Mouse (Mus musculus) hindbrain, embryonic 16.5 days (tissue): ENCODE measurements around the gene Parp1. TPM values are rescaled to one million over a fixed set of nuclear protein-coding genes. Genes with fewer than 3 reads are reported as not detected.
A peak's percentile ranks its signal among the peaks of the same experiment; 100 is the strongest.
"Not testable (repeated sequence)": the region's sequence is repeated elsewhere in the genome, so short reads cannot be mapped to it uniquely, and the experiment has no call there.

Experiments
- ATAC-seq: fragments of 200-750 bp; cut with Nextera tagmentation; 2 replicates; pipeline ENCODE4 v1.8.0; 2017; ENCODE audit warnings: moderate TSS enrichment, moderate library complexity
- H3K27ac ChIP-seq: fragments of 300-500 bp; sonication (generic); 2 replicates; pipeline ENCODE4 v1.5.1; 2014; ENCODE audit warnings: low read depth, mild to moderate bottlenecking, control low read depth, low read length, moderate library complexity
- H3K27me3 ChIP-seq: fragments of 300-500 bp; sonication (generic); replicated peaks from 2 replicates; pipeline ENCODE4 v1.6.1; 2014; ENCODE audit warnings: low read length; ENCODE audit not compliant: control insufficient read depth, insufficient read depth
- H3K36me3 ChIP-seq: fragments of 300-500 bp; sonication (generic); 2 replicates; pipeline ENCODE4 v1.6.1; 2014; ENCODE audit warnings: mild to moderate bottlenecking, low read length, moderate library complexity, mixed read lengths; ENCODE audit not compliant: control insufficient read depth, insufficient read depth
- H3K4me1 ChIP-seq: fragments of 300-500 bp; sonication (generic); 2 replicates; pipeline ENCODE4 v1.6.1; 2014; ENCODE audit warnings: low read depth, low read length; ENCODE audit not compliant: control insufficient read depth, insufficient read depth
- H3K4me2 ChIP-seq: fragments of 300-500 bp; sonication (generic); 2 replicates; pipeline ENCODE4 v1.6.1; 2014; ENCODE audit warnings: mild to moderate bottlenecking, low read length, control low read depth, moderate library complexity
- H3K4me3 ChIP-seq: fragments of 300-500 bp; sonication (generic); 2 replicates; pipeline ENCODE4 v1.5.1; 2014; ENCODE audit warnings: mild to moderate bottlenecking, low read length, control low read depth, moderate library complexity
- H3K9ac ChIP-seq: fragments of 300-500 bp; sonication (generic); 2 replicates; pipeline ENCODE4 v1.6.1; 2014; ENCODE audit warnings: low read depth, mild to moderate bottlenecking, control low read depth, low read length, moderate library complexity
- H3K9me3 ChIP-seq: fragments of 300-500 bp; sonication (generic); 2 replicates; pipeline ENCODE4 v1.6.1; 2014; ENCODE audit warnings: mild to moderate bottlenecking, low read length, moderate library complexity; ENCODE audit not compliant: control insufficient read depth
- WGBS: fragments of 180-500 bp; shearing (Covaris S2); extraction: QIAGEN DNeasy Blood & Tissue Kit; methylation state at CpG from one replicate; pipeline ENCODE4 v1.1.7; 2014; 5-methylcytosine and 5-hydroxymethylcytosine counted together
- polyA plus RNA-seq: library from polyadenylated mRNA; unstranded; fragments of >200 nt; fragmentation: Nextera tagmentation; extraction: Ambion mirVana; gene quantifications from 2 replicates; pipeline ENCODE4 v1.2.1, GENCODE M21; 2015

Gene Parp1
- polyA plus RNA-seq, 1 experiment from 2014 or later: 80.2 TPM

DNA sequence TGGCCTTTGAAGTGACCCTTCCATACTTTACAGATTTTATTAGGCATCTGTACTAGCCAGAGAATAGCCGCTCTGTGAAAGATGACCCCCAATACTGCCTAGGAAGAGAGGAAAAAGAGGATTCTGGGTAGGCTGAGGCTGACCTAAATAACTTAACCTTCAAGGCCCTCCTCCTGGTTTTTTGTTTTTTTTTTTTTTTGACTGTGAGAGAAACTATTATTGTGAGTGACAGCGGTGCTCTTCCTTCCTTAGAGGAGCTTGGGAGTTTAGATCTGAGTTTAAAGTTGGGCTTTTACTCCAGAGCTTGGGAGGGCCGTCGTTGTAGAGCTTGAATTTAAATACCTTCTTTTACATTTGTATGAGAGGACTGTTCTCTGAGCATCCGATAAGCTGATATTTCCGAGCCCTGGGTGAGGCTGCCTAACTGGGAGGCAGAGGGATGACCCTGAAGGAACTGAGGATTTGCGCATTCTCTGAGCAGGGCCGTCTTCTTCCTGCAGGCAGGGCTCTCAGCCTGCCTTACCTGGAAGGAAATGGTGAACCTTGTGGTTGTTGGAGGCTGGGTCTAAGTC lies 2.4 kb downstream of the Parp1 start:
- ATAC-seq: no peak
- Histone ChIP-seq H3K4me1 (peaks cover 19% of the 10 kb centered on the region), H3K27me3 (no peaks in the 10 kb centered on the region), H3K27ac (no peak overlapping the region), H3K9me3 (no peaks in the 10 kb centered on the region), H3K4me2 (peak overlapping the region; percentile 87), H3K4me3 (peak overlapping the region; percentile 7; the same call in 1 of the 2 replicates), H3K9ac (peak overlapping the region; percentile 30; the same call in 1 of the 2 replicates), H3K36me3 (peaks cover 5% of the 10 kb centered on the region)
- WGBS: 72% methylated on average over 8 of the region's 8 CpGs

GRCm38 (mm10) chr1:180571721-180572120 lies 3.0 kb downstream of the Parp1 start:
- not testable (repeated sequence) for H3K9ac ChIP-seq, ATAC-seq, H3K27ac ChIP-seq, H3K9me3 ChIP-seq, H3K36me3 ChIP-seq, H3K4me3 ChIP-seq, H3K27me3 ChIP-seq, H3K4me2 ChIP-seq
- WGBS: 84% methylated on average over 6 of the region's 6 CpGs
- H3K4me1 ChIP-seq: peaks cover 19% of the 10 kb centered on the region

DNA sequence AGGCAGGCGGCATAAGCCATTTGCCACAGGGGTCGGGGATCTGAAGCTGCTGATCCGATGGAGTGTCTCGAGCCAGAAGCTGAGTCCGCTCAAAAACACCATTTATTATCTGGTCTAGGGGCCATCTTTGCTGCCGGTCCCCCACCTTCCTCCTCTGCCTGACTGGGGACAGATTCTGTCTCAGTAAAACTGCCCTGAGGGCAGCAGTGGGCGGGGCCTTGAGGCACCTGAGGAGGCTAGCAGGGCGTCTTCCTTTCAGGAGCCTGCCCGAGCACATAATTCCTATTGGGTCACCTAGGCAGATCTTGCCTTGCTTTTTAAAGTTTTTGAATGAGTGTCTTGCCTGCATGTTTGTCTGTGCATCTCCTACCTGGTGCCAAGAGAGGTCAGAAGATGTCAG lies 3.4 kb downstream of the Parp1 start:
- H3K9me3 ChIP-seq: no peaks in the 10 kb centered on the region
- no peak overlapping the region for H3K9ac ChIP-seq
- peaks cover 8% of the 10 kb centered on the region for H3K36me3 ChIP-seq
- H3K27ac ChIP-seq: no peak overlapping the region
- no peak overlapping the region for H3K4me3 ChIP-seq
- WGBS: 93% methylated on average over 9 of the region's 9 CpGs
- ATAC-seq: no peak
- no peak overlapping the region for H3K4me2 ChIP-seq
- H3K4me1 ChIP-seq: peaks cover 19% of the 10 kb centered on the region
- H3K27me3 ChIP-seq: no peaks in the 10 kb centered on the region

- 82% methylated on average over 3 of the region's 3 CpGs for WGBS
- H3K27ac ChIP-seq: no peak overlapping the region
- no peaks in the 10 kb centered on the region for H3K9me3 ChIP-seq
- no peak overlapping the region for H3K9ac ChIP-seq
- ATAC-seq: no peak
- H3K27me3 ChIP-seq: no peaks in the 10 kb centered on the region
- no peak overlapping the region for H3K4me3 ChIP-seq
- peaks cover 25% of the 10 kb centered on the region for H3K36me3 ChIP-seq
- no peak overlapping the region for H3K4me2 ChIP-seq
- H3K4me1 ChIP-seq: peaks cover under 1% of the 10 kb centered on the region
These were observed 7.8 kb downstream of the Parp1 start for GRCm38 (mm10) chr1:180576524-180576923.

DNA sequence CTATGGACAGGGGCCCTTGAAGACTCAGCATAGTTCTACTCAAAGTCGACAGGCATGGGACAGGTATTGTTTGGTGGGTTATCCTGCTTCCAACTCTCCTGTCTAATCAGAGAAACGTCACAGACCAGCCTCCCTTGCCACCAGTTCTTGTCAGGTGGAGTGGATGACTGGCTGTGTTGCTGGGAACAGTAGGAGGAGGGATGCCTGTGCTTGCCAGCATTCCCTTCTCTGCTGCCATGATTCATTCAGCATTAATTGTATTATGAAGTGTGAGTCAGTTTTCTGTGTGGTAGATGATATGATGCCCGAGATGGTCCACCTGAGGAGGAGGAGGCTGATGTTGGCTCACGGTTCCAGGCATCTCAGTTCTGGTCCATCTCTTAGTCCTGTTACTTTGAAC lies 9.1 kb downstream of the Parp1 start:
- ATAC-seq: no peak
- WGBS: 81% methylated on average over 4 of the region's 4 CpGs
- H3K27me3 ChIP-seq: no peaks in the 10 kb centered on the region

GRCm38 (mm10) chr1:180587792-180588442 lies 19.2 kb downstream of the Parp1 start:
- no peaks in the 10 kb centered on the region for H3K4me1 ChIP-seq
- 94% methylated on average over 17 of the region's 17 CpGs for WGBS
- H3K27ac ChIP-seq: no peak overlapping the region
- H3K4me2 ChIP-seq: no peak overlapping the region
- ATAC-seq: no peak
- no peak overlapping the region for H3K9ac ChIP-seq
- no peaks in the 10 kb centered on the region for H3K27me3 ChIP-seq
- no peaks in the 10 kb centered on the region for H3K9me3 ChIP-seq
- peaks cover 66% of the 10 kb centered on the region for H3K36me3 ChIP-seq
- no peak overlapping the region for H3K4me3 ChIP-seq

More for the DNA sequence above, 9.1 kb downstream of the Parp1 start:
- Histone ChIP-seq H3K4me3 (no peak overlapping the region), H3K36me3 (peaks cover 37% of the 10 kb centered on the region), H3K9me3 (no peaks in the 10 kb centered on the region), H3K27ac (no peak overlapping the region), H3K9ac (no peak overlapping the region), H3K4me1 (no peaks in the 10 kb centered on the region), H3K4me2 (no peak overlapping the region)

- H3K27me3 ChIP-seq: no peaks in the 10 kb centered on the region
- no peak overlapping the region for H3K9ac ChIP-seq
- H3K4me3 ChIP-seq: no peak overlapping the region
- H3K4me1 ChIP-seq: no peaks in the 10 kb centered on the region
- peaks cover 55% of the 10 kb centered on the region for H3K36me3 ChIP-seq
- no peak overlapping the region for H3K4me2 ChIP-seq
- H3K9me3 ChIP-seq: no peaks in the 10 kb centered on the region
- no peak for ATAC-seq
- H3K27ac ChIP-seq: no peak overlapping the region
- 84% methylated on average over 6 of the region's 6 CpGs for WGBS
These were observed 31.9 kb downstream of the Parp1 start for GRCm38 (mm10) chr1:180600578-180600977.

- Histone ChIP-seq H3K4me3 (no peak overlapping the region), H3K27me3 (no peaks in the 10 kb centered on the region), H3K9me3 (no peaks in the 10 kb centered on the region), H3K27ac (no peak overlapping the region), H3K36me3 (peaks cover 46% of the 10 kb centered on the region), H3K4me1 (no peaks in the 10 kb centered on the region), H3K4me2 (no peak overlapping the region), H3K9ac (no peak overlapping the region)
- ATAC-seq: no peak
- WGBS: 91% methylated on average over 6 of the region's 6 CpGs
These were observed 33.1 kb downstream of the Parp1 start for GRCm38 (mm10) chr1:180601806-180602205.

DNA sequence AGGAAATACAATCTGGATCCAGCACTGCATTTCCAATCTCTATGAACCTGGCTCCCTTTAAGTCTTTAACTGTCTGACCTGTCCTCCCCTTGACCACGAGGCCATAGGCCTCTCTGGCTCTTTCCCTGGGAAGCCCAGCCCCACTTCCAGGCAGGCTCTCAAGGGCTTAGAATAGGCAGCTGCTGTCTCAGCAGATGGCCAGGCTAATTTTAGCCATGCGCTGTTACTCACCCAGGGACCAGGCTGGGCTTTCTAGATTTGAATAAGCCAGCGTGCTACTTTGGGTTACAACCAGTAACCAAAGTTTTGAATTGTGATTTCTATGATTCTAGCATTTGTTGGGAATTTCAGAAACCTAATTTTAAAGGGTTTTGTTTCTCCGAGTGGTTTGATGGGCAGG lies 35.9 kb downstream of the Parp1 start:
- Histone ChIP-seq H3K4me1 (no peaks in the 10 kb centered on the region), H3K4me3 (no peak overlapping the region), H3K27me3 (no peaks in the 10 kb centered on the region), H3K9ac (no peak overlapping the region), H3K36me3 (peaks cover 20% of the 10 kb centered on the region), H3K4me2 (no peak overlapping the region), H3K27ac (no peak overlapping the region), H3K9me3 (no peaks in the 10 kb centered on the region)
- 56% methylated on average over 4 of the region's 4 CpGs for WGBS
- ATAC-seq: no peak
